Mouse (Mus musculus): Measurements from ENCODE around the gene Slc16a13. TPM values are rescaled to one million over a fixed set of nuclear protein-coding genes. Genes with fewer than 3 reads are reported as not detected.

Gene Slc16a13
- total RNA-seq, 2 experiments from 2014 or later: 2.5 to 7.0 TPM

DNA sequence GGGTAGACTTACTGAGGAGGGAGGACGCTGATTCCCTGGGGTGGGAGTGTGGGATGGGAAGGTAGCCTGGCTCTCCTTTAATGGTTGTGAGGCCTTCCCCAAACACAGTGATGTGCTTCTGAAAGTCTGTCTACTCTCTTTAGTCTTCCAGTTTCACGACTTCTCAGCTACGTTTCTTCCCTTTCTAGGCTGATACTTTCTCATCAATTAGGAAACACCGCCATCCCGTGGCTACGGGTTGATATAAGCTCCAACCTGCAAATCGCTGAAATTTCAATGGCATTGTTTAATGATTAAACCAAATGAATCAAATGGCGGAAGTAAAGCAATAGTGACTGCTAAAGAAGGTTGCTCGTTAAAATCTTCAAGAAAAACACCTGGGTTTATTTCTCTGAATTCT is 8.0 kb downstream of the Slc16a13 start:
- peak; percentile 79 for ATAC-seq (replicated peaks; ENCODE audit: poor library complexity)

DNA sequence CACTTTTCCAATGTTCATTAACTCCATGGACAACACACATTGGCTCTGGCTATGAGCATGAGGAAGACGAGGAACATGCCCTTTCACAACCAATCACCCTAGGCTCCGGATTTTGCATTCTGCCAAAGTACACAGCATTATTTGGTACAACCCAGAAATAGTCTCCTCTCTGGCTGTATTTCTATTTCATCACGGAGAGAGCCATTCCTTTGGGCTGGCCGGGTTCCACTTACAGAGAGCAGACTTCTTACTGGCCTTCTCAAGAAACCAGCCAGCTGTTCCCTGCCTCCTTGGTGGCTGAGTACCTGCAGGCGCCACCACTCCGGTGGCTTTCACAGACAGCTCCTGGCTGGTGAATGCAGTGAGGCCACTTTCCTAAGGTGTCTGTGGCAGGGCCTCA is 8.4 kb downstream of the Slc16a13 start, which contains the start of gene Slc16a11:
Slc16a11 (plus strand) TSS at position 330 of the 400 bp plus-strand sequence.
- ATAC-seq (replicated peaks; ENCODE audit: poor library complexity): no peak

DNA sequence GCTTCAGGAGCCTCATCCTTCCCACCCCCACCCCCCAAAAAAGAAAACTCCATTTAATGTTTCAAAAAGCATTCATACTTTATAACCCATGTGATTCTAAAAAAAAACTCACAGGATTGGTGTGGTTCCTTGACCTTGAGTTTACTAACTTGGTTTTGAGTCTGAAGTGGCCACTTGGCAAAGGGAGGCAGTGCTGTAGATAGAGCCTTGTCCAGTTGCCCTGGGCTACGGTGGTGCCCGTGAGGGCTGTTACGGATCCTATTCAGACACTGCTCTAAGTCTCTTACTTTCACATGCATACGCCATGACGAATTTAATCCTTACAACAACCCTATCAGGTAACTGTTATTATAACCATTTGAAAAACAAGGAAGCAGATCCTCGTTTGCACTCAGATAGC is 8.9 kb downstream of the Slc16a13 start:
- ATAC-seq (replicated peaks; ENCODE audit: poor library complexity): no peak

DNA sequence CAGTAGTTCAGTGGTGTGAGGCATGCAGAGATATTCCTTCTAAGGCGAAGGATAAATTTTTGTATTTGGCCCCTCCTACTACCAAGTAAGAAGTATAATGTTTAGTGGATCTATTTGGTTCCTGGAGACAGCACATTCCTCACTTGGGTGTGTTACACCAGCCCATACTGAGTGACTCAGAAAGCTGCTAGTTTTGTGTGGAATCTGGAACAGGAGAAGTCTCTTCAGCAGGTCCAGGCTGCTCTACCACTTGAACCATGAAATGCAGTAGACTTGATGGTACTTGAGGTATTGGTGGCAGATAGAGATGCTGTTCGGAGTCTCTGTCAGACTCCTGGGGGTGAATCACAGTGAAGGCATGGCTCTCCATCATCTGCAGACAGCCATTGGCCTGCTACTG is 10.2 kb downstream of the Slc16a13 start:
- no peak for ATAC-seq (replicated peaks; ENCODE audit: poor library complexity)

DNA sequence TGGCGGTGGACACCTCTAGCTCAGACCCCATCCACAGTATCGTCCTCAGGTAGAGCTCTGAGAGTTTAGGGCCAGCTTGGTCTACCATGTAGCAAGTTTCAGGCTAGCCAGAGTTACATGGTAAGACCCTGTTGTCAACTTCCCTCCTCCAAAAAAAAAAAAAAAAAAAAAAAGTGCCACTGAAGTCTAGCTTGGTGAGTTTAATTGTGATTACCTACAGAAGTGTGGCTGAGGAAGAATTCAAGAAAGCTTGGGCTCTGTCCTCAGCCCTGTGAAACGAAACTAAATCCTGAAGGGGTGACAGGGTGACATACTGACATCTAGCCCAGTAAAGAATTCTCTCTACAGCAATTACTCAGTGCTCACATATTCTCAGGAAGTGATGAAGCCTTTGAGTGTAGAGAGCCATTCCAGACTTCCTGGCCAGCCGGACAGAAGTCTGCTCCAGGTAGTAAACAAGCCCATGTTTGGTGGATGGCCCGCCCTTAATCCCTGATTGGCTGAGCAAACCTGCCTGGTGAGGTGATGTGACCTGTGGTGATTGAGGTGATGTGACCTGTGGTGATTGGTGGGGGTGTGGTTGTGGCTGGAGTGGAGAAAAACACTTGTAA is 12.0 kb downstream of the Slc16a13 start:
- ATAC-seq (replicated peaks; ENCODE audit: poor library complexity): no peak

DNA sequence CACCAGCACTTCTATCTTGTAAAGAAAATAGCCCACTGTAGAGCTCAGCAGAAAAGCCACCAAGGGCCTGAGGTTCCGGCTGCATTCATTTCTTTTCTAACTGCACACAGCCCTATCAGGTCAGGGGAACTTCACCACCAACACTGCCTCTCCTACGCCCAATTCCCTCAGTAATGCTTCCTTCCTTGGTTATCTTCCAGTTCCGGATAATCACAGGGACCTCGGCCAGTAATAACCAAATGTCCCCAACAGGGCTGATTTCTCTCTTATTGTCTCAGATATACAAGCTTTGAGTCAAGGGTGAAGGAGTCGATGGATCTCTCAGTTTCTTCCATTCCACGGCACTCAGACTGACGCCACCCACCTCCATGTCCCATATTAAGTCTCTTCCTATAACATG is 13.6 kb downstream of the Slc16a13 start:
- ATAC-seq (replicated peaks; ENCODE audit: poor library complexity): no peak

DNA sequence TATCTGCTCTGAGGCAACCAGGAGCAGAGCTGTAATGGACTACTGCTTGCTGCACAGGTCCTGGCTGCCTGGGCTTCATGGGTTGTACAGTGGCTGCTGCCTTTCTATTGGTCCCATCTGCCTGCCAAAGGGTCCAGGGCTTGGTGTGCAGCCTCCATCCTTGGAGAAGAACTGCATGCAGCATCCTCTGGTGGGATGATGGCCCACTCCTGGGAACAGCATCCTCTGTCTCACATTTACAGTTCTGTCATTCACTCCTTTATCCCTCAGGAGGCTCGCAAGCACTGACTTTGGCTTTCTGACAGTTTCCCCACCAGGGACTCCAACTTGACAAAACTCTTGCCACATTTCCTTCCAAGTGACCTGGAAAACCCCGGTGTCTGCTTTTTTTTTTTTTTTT is 14.1 kb downstream of the Slc16a13 start:
- ATAC-seq (replicated peaks; ENCODE audit: poor library complexity): no peak

DNA sequence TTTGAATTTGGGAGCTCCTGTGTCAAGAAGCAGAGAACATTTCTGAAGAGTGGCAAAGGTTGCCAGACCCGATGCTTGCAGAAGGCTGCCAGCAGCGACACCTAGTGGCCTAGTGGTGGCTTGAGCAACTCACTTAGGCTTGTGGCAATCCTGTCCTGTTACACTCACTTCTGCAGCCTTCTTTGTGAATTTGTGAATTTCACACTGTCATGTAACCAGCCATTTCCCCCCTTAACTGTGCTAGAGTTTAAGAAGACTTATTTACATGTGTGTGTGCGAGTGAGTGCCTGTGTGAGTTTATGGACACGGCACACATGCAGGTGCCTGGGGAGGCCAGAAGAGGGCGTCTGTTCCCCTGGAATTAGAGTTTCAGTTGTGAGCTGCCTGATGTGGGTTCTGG is 19.2 kb downstream of the Slc16a13 start:
- peak; percentile 90 for ATAC-seq (replicated peaks; ENCODE audit: poor library complexity)

DNA sequence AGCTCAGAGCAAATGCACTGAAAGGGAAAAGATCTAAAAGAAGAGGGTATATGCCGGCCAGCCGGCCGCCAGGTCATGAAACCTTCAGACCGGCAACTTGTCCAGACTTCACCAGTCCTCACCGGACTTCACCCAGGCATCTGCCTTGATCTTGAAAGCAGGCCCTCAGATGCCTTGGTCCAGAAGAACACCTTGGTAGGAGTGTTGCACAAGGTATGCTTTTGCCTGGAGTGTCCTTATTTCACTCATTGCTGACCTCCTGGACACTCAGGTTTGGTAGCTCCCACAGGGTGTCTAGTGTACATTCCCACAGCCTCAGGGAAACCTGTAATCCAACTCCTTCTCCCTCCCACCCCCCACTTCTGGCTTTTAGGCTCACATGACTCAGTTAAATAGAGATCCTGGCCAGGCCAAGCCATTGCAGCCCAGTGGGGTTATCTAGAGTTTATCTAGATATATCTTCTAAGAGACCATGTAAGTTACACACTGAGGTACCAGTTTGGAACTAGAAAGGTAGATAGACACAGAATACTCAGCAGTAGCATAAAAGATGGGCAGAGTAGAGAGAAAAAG is 20.7 kb downstream of the Slc16a13 start:
- no peak for ATAC-seq (replicated peaks; ENCODE audit: poor library complexity)

DNA sequence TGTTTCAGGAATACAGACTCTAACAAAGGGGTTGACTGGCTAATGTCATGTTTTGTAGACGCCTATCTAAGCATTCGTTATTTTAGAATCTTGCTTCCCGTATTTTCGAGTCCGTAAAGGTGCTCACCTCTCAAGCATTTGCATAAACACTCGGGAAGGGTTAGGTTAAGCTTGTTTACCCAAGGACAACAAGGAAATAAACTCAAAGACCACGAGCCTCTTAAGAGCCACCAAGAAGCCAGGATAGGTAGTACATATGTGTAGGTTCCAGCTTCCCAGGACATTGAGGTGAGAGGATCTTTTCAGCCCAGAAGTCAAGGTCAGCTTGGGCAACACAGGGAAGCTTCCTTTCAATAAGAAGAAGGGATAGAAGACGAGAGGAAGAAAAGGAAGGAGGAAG is 21.8 kb downstream of the Slc16a13 start:
- no peak for ATAC-seq (replicated peaks; ENCODE audit: poor library complexity)

DNA sequence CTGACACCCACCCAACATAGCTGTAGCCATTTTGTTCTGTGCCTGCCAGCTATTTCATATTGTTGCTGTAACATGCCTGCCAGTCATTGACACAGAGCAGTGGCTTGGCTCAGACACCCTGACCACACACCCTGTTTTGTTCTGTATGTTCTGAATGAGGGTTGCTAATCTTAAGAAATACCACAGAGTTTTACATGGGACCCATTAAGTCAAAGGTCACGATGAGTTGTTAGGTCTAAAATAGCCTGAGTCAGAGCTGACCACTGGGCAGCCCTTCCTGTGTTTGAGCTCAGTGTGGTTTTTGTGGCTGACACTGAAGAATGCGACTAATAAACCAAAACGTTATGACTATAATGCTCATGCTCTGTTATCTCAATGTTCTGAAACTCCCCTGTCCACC is 22.5 kb downstream of the Slc16a13 start:
- peak; percentile 22 for ATAC-seq (replicated peaks; ENCODE audit: poor library complexity)

DNA sequence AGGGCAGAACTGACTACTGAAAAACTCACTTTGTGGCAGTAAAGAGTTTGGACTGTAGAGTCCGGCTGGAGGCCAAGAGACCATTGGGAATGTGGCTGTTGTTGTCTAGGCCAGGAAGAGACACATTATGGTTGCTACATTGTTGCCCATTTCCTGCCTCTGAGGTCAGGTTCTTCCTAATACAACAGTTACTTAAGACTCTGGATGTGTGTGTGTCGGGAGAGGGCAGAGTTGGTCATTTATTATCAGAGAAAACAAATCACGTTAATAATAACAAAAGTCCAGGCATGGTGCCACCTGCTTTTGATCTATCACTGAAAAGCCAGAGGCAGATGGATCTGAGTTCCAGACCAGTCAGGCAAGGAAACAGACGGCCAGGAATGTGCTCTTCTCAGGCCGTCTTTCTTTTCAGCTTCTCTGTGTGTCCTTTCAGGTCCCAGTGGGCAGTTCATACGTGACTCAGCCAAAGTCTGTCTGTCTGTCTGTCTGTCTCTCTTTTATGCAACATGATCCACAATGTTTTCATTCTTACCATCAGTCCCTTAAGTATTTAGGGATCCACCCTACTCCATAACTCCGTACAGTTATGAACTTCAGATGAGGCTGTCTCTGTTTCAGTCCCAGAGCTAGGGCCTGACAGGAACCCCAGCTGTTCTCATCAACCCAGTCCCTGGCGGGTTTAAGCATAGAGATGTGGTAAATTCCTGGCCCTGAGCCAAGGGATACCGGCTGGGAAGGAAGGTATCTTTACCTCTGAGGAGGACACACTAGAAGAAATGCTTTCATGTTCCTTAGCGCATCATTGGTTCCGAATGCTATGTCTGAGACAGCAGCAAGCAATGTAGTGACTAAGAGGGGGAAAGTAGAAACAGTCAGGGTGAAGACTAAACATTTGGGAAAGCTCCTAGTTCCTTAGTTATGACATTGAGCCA is 27.2 kb downstream of the Slc16a13 start:
- no peak for ATAC-seq (replicated peaks; ENCODE audit: poor library complexity)

DNA sequence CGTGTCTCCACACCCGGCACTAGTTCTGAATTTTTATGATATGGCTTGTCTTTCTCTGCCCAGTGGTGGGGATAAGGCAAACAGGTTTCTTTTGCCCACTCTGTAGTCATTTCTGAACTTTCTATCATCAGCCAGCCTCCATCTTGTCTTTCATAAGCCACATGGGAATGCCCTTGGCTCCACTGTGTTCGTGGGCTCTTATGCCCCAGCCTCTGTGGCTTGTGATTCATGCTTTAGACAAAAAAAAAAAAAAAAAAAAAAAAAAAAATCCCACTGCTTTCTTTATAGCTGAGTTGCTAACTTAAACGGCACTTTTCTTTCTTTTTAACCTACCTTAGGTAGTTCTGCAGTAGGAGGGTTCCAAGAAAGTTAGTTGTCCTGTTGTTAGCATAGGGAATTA is 28.7 kb downstream of the Slc16a13 start:
- ATAC-seq (replicated peaks; ENCODE audit: poor library complexity): no peak

DNA sequence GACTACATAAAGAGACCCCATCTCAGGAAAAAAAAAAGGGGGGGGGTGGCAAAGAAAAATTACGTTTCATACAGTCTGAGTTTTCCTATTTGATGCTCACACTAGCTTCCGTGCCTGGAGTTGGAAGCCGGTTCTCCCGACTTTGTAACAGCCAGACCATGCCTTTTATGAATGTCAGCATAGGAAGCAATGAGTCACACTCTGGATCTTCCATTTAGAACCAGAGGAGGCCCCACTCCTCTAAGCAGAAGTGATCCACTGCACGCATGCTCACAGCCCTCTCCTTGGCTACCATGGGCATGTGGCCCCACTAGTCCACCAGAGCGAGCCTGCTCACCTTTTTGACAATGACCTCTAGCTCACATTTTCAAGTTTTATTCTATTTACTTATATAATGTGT is 29.7 kb downstream of the Slc16a13 start:
- ATAC-seq (replicated peaks; ENCODE audit: poor library complexity): no peak

DNA sequence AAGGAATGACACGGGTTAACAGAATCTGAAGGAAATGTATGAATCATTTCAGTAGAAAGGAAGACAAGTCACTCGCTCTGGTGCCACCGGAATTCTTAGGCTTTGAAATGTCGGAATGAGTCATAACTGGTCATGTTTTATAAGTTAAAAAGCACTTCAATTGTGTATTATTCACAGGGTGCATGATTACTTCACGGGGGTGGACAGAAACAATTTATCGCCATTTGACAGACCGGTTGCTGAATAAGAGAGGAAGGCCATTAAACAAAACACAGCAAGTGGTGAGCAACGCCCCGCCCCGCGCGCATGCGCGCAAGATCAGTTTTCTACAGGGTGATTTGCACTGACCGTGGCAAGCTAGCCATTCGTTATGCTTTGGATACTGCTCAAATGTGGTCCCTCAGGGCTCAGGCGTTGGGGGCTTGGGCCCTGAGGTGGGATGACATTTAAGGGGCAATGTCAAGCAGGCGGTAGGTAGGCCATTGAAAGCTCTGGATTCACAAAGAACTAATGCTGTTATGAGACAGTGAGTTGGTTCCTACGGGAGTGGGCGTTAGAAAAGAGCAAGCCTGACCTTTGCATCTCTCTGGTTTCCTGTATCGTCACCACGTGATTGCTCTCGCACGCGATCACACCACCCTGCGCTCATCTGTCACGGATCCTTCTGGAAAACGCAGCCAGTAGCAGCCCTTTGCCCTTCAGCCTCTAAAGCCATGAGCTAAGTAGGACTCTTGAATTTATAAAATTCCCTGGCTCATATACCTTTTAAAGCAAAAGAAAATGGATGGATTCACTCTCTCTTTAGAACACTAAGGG is 31.3 kb downstream of the Slc16a13 start:
- ATAC-seq (replicated peaks; ENCODE audit: poor library complexity): no peak

DNA sequence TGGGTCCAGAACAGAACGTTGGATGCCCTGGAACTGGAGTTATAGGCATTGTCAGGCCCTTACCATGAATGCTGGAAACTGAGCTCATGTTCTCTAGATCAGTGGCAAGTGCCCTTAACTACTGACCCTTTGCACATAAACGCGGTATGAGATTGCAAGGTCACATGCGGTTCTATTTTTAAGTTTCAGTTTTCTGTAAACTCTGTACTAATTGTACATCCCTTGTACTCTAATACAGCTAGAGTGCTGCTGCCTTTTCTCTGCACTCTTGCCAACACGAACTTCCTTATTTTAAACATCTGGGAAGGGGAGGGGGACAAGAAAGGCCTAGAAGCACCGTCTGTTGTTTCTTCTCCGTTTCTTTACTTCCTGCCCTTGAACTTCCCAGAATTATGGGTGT is 35.7 kb downstream of the Slc16a13 start:
- peak; percentile 37; the same call in 1 of the 2 replicates for ATAC-seq (replicated peaks; ENCODE audit: poor library complexity)

DNA sequence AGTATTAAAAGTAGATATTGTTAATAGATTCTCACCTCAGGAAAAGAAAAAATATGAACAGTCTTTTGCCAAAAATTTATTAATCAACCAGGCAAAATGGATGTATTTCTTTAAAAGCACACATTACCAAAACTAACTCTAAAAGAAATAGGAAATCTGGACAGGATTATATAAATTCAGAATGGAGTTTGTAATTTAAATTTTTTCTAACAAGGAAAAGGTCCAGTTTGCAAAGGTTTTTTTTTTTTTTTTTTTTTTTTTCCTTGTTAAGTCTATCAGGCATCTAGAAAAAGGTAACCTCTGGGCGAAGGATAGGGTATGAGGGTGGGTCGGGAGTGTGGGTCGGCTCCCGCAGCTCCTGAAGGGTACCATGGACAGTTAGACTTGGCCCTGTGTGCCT is 40.4 kb downstream of the Slc16a13 start:
- no peak for ATAC-seq (replicated peaks; ENCODE audit: poor library complexity)

DNA sequence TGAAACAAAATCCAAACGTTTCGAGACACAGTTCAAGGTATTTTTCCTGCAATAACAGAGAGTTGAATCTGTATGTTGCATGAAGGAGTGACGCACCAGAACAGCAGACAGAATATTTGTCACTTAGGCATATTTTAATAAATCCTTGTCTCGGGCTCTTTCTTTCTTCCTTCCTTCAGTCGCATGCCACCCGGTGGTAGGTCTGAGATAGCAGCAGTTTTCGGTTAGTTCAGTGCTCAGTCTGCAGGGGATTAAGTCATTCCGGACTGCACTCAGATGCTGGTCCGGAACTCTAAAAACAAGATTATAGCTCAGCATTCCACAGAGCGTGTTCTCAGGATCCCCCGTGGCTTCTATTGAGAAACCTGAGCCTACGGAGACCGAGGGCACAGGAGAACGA is 41.5 kb downstream of the Slc16a13 start:
- ATAC-seq (replicated peaks; ENCODE audit: poor library complexity): 0 out of 2 replicates have a peak, but pooled peaks have one; percentile 31

DNA sequence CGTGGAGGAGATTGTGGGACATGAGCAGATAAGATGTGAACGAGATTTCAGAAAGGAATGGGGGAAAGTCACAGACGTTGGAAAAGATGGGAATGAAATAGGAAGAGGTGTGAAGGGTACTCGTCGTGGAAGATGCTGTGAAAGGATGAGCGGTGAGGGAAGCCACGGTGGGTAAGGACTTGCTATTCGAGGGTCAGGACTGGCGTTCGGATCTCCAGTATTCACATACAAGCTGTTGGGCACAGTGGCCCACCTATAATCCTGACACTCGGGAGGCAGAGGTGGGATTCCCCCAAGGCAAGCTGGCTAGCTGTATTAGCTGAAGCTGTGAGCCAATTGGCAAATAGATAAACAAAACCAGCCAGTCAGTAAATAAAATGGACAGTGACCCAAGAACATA is 42.1 kb downstream of the Slc16a13 start:
- ATAC-seq (replicated peaks; ENCODE audit: poor library complexity): no peak

DNA sequence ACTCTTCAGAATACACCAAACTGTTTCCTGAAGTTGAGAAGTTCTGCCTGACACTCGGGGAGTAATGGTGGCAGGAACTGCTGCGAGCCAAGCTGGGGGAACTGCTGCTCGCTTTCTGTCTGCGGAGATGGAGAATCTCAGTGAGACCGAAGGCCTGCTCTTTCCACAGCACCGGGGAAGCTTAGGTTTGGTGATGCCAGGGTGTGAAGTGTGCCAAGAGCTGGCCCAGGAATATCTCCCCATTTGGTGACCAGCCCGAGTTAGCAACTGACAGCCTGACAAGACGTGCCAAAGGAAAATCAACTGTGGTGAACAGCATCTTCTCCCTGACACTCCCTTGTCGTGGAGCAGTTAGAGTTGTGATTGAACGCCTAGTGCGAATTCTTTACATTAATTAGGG is 42.6 kb downstream of the Slc16a13 start:
- ATAC-seq (replicated peaks; ENCODE audit: poor library complexity): no peak

DNA sequence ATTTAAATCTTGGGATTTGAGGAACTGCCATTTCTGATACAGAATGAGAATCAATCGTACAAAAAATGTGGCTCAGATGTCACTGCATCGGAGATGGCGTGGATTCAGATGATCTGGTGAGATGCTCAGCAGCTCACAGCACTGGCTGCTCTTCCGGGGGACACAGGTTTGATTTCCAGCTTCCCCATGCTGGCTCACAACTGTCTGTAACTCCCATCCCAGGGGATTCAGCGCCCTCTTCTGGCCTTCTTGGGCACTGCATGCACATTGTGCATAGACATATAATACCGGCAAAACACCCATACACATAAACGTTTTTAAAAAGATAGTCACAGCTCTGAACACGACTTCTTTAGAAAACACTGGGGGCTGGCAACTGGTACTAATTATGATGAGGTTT is 43.2 kb downstream of the Slc16a13 start:
- ATAC-seq (replicated peaks; ENCODE audit: poor library complexity): no peak
